Comparison of ENCODE assay signal across 22 mouse cellular contexts in the genomic region with DNA sequence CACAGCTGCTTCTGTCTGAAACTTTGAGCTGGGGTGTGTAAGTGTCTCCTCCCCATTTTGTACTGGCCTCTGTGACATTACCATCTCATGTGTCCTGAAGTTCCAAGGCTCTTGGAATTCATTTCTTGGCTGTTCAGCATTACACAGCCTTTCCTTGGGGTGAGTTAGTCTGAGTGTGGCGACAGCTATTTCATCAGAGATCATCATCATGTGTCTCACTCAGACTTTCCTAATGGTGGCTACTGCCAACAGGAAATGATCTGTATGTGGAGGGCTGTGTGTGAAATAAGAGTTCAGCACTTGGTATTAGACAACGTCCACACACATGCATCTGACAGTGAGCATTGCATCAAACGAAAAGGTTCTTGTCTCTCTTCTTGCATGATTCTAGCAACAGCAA. TPM values are rescaled to one million over a fixed set of nuclear protein-coding genes. Genes with fewer than 3 reads are reported as not detected.
A peak's percentile ranks its signal among the peaks of the same experiment; 100 is the strongest.
DNase-seq lines count a peak whose midpoint lies in the region; ATAC-seq lines count a peak whose summit lies in the region.
"Had no signal": no experiment of that assay in that cellular context is flagged by ENCODE, and none has a peak within 500 bp of the region (broad histone marks: within the 10 kb centered on the region; RNA-seq: fewer than 3 reads in every experiment).

No protein-coding gene starts in this region.

- no peaks in the 10 kb centered on the region for H3K27me3 ChIP-seq in lung, embryonic 15.5 days
- no peaks in the 10 kb centered on the region for H3K27me3 ChIP-seq in intestine, embryonic 15.5 days (replicated peaks)
- H3K27me3 ChIP-seq in forebrain, embryonic 12.5 days: no peaks in the 10 kb centered on the region
- H3K27me3 ChIP-seq: heart, embryonic 15.5 days; liver, embryonic 12.5 days had no signal

- H3K4me2 ChIP-seq in lung, embryonic 15.5 days: no peak overlapping the region
- H3K4me2 ChIP-seq in intestine, embryonic 15.5 days (replicated peaks): no peak overlapping the region
- H3K4me2 ChIP-seq in forebrain, embryonic 12.5 days: no peak overlapping the region
- H3K4me2 ChIP-seq: heart, embryonic 15.5 days; liver, embryonic 12.5 days had no signal

- DNase-seq in lung, adult 18-20 months: no peak
- DNase-seq in fibroblast of lung, adult 2 months (ENCODE audit: low read depth): peak; percentile 49
- peak; percentile 12 for DNase-seq in lung, postnatal 14 days
- no peak for DNase-seq in heart, postnatal 4 days
- no peak for DNase-seq in left cerebral cortex, adult 18-20 months (ENCODE audit: low spot score in 2 of 2)
- DNase-seq: adrenal gland, postnatal 25 days; B cell, adult 2 months; cerebellum, adult 11-12 months; cerebellum, postnatal 14 days; embryo, embryonic 11 days; gastrocnemius, postnatal 10 days; kidney, adult 8-10 months; kidney, postnatal 36 days; midbrain, embryonic 14.5 days; right cerebral cortex, postnatal 25 days; thymus, adult 2 months had no signal

- peak; percentile 70 for ATAC-seq in lung, embryonic 15.5 days (ENCODE audit: borderline replicate concordance, extremely low read depth, low FRiP score, low TSS enrichment)
- no peak for ATAC-seq in intestine, embryonic 15.5 days
- no peak for ATAC-seq in forebrain, embryonic 12.5 days (ENCODE audit: low FRiP score)
- ATAC-seq: hindbrain, embryonic 16.5 days; liver, embryonic 12.5 days had no signal

- peaks cover 16% of the 10 kb centered on the region; the same call in 1 of the 2 replicates for H3K4me1 ChIP-seq in lung, embryonic 15.5 days
- H3K4me1 ChIP-seq in intestine, embryonic 15.5 days (replicated peaks): no peaks in the 10 kb centered on the region; the same call in 1 of the 2 replicates
- peaks cover 13% of the 10 kb centered on the region for H3K4me1 ChIP-seq in forebrain, embryonic 12.5 days
- H3K4me1 ChIP-seq: heart, embryonic 15.5 days; liver, embryonic 12.5 days had no signal

- no peaks in the 10 kb centered on the region for H3K9me3 ChIP-seq in lung, embryonic 15.5 days
- no peaks in the 10 kb centered on the region for H3K9me3 ChIP-seq in intestine, embryonic 15.5 days
- no peaks in the 10 kb centered on the region for H3K9me3 ChIP-seq in forebrain, embryonic 12.5 days
- H3K9me3 ChIP-seq: heart, embryonic 15.5 days; liver, embryonic 12.5 days had no signal

- H3K4me3 ChIP-seq in lung, embryonic 15.5 days: no peak overlapping the region
- H3K4me3 ChIP-seq in intestine, embryonic 15.5 days (replicated peaks): no peak overlapping the region
- no peak overlapping the region for H3K4me3 ChIP-seq in forebrain, embryonic 12.5 days (replicated peaks)
- H3K4me3 ChIP-seq: heart, embryonic 15.5 days; liver, embryonic 12.5 days had no signal

- peak overlapping the region; percentile 54 for H3K27ac ChIP-seq in lung, embryonic 15.5 days
- no peak overlapping the region for H3K27ac ChIP-seq in intestine, embryonic 15.5 days
- no peak overlapping the region for H3K27ac ChIP-seq in forebrain, embryonic 12.5 days
- H3K27ac ChIP-seq: heart, embryonic 15.5 days; liver, embryonic 12.5 days had no signal

- H3K9ac ChIP-seq in lung, embryonic 15.5 days: no peak overlapping the region
- no peak overlapping the region for H3K9ac ChIP-seq in intestine, embryonic 15.5 days
- no peak overlapping the region for H3K9ac ChIP-seq in forebrain, embryonic 12.5 days
- H3K9ac ChIP-seq: heart, embryonic 15.5 days; liver, embryonic 12.5 days had no signal

- no peaks in the 10 kb centered on the region for H3K36me3 ChIP-seq in lung, embryonic 15.5 days
- no peaks in the 10 kb centered on the region for H3K36me3 ChIP-seq in intestine, embryonic 15.5 days
- H3K36me3 ChIP-seq in forebrain, embryonic 12.5 days (replicated peaks): no peaks in the 10 kb centered on the region
- H3K36me3 ChIP-seq: heart, embryonic 15.5 days; liver, embryonic 12.5 days had no signal

- WGBS in lung, embryonic 15.5 days: 49% methylated on average over 3 of the region's 3 CpGs
- 74% methylated on average over 3 of the region's 3 CpGs for WGBS in intestine, embryonic 15.5 days
- 90% methylated on average over 3 of the region's 3 CpGs for WGBS in forebrain, embryonic 12.5 days

RNA-seq across cellular contexts. Expression of a gene that starts 39.4 kb away (rescaled TPM):
- polyA plus RNA-seq in lung, embryonic 15.5 days (2015; fragmentation: Nextera tagmentation; extraction: Ambion mirVana): 53.7 and 59.3 TPM in 2 replicates
- 10 to 100 TPM; 73.5 to 81.5 TPM for total RNA-seq in heart, postnatal 4 days (2021)
- 10 to 100 TPM; 33.7 to 37.3 TPM for total RNA-seq in left cerebral cortex, adult 18-20 months (2021)
- polyA plus RNA-seq in intestine, embryonic 15.5 days (2015; fragmentation: Nextera tagmentation; extraction: Ambion mirVana): 43.9 and 47.9 TPM in 2 replicates
- 46.2 and 49.5 TPM in 2 replicates for polyA plus RNA-seq in forebrain, embryonic 12.5 days (2016; fragmentation: Nextera tagmentation; extraction: Ambion mirVana)

Comparison
In these comparisons a context has a peak if more than half of its experiments do, and no peak if none do; other contexts are left out.
1. DNase-seq: peak in fibroblast of lung, adult 2 months (single experiment) and lung, postnatal 14 days (single experiment); none in lung, adult 18-20 months (0 of 2), heart, postnatal 4 days (single experiment) and left cerebral cortex, adult 18-20 months (0 of 2).